Mouse (Mus musculus) hindbrain, embryonic 14.5 days (tissue): ENCODE measurements at regions not wholly inside any gene's neighbourhood (a gene's known extent, or its start where the extent isn't known, plus 50 kb on each side); places are given as distances from the start of the nearest gene placed in this dataset.

Experiments used
- ATAC-seq: fragments of 200-750 bp; cut with Nextera tagmentation; 2 replicates; pipeline ENCODE4 v1.8.0; 2017; ENCODE audit warnings: moderate number of reproducible peaks, mild to moderate bottlenecking, moderate TSS enrichment, moderate library complexity; ENCODE audit not compliant: low FRiP score
- DNase-seq: peaks from one replicate; pipeline ENCODE4 v3.0.0-alpha.2; 2015; ENCODE audit warnings: low spot score
- H3K27ac ChIP-seq: fragments of 300-500 bp; sonication (generic); 2 replicates; pipeline ENCODE4 v1.5.1; 2014; ENCODE audit warnings: mild to moderate bottlenecking, moderate library complexity
- H3K27me3 ChIP-seq: fragments of 300-500 bp; sonication (generic); 2 replicates; pipeline ENCODE4 v1.6.1; 2014; ENCODE audit warnings: mild to moderate bottlenecking, low read length, mixed read lengths; ENCODE audit not compliant: control insufficient read depth, insufficient read depth
- H3K36me3 ChIP-seq: fragments of 300-500 bp; sonication (generic); replicated peaks from 2 replicates; pipeline ENCODE4 v1.6.1; 2014; ENCODE audit not compliant: control insufficient read depth, insufficient read depth
- H3K4me1 ChIP-seq: fragments of 300-500 bp; sonication (generic); replicated peaks from 2 replicates; pipeline ENCODE4 v1.6.1; 2014; ENCODE audit warnings: antibody characterized with exemption, low read length, mixed read lengths; ENCODE audit not compliant: control insufficient read depth, insufficient read depth
- H3K4me2 ChIP-seq: fragments of 300-500 bp; sonication (generic); replicated peaks from 2 replicates; pipeline ENCODE4 v1.6.1; 2014; ENCODE audit warnings: mild to moderate bottlenecking, moderate library complexity
- H3K4me3 ChIP-seq: fragments of 300-500 bp; sonication (generic); replicated peaks from 2 replicates; pipeline ENCODE4 v1.5.1; 2014; ENCODE audit warnings: mild to moderate bottlenecking, low read length
- H3K9ac ChIP-seq: fragments of 300-500 bp; sonication (generic); 2 replicates; pipeline ENCODE4 v1.6.1; 2014
- H3K9me3 ChIP-seq: fragments of 300-500 bp; sonication (generic); 2 replicates; pipeline ENCODE4 v1.6.1; 2016; ENCODE audit warnings: low read length; ENCODE audit not compliant: control insufficient read depth
- WGBS: fragments of 180-500 bp; shearing (Covaris S2); extraction: QIAGEN DNeasy Blood & Tissue Kit; methylation state at CpG from one replicate; pipeline ENCODE4 v1.1.7; 2014; 5-methylcytosine and 5-hydroxymethylcytosine counted together

DNA sequence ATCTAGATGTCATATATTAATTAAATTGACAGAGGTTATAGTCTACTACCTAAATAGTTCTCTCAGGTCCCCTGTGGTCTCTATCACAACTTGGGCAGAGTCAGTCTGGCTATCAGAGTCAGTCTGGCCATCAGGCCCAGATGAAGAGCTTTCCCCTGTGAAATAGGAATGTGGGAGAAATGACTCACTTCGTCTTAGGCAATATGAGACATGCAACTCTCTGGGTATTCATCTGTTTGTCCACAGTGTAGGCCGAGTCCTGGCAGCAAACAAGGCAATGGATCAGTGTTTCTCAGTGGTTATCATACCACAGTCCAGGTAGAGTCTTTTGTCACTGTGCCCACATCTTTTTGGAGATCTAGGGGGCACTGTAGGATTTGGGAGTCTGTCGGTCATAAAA lies 156.0 kb downstream of the Gm10260 start:
- Histone ChIP-seq H3K4me2 (no peak overlapping the region), H3K27me3 (no peaks in the 10 kb centered on the region), H3K27ac (no peak overlapping the region), H3K9me3 (no peaks in the 10 kb centered on the region), H3K4me1 (0 out of 2 replicates have a peak, but pooled peaks cover 5% of the 10 kb centered on the region), H3K9ac (no peak overlapping the region), H3K4me3 (no peak overlapping the region), H3K36me3 (no peaks in the 10 kb centered on the region)
- DNase-seq (no peak), ATAC-seq (no peak)
- WGBS: 90% methylated on average over 3 of the region's 3 CpGs

DNA sequence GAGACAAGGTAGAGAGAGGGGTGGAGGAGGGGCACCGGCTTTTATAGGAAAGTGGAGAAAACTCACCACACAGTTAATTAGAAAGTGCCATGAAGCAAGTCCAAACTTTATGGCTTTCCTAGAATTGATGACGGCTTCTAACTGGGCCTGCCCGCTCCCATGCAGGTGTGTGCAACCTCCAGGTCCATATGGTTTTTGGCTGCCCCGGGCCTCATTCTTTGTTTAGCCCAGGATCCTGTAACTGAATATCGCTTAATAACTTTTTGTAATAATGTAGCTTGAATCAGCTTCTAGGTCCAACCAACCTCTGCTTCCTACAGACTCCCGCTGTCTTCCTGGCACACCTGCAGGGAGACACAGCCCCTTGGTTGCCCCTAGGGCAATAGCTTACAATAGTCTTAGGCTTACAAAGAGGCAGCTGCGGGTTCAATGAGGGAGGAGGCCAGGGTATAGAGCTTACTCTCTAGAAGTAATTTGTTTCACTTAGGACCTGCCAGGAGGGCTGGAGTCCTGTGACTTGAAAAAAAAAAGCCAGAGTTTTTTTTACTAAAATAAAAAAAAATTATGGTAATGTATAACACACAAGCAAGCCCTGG lies 159.2 kb downstream of the Gm10260 start:
- no peak overlapping the region for H3K4me3 ChIP-seq
- no peak overlapping the region for H3K27ac ChIP-seq
- no peaks in the 10 kb centered on the region for H3K36me3 ChIP-seq
- H3K9me3 ChIP-seq: no peaks in the 10 kb centered on the region
- ATAC-seq (no peak), DNase-seq (no peak)
- 0 out of 2 replicates have a peak, but pooled peaks cover 5% of the 10 kb centered on the region for H3K4me1 ChIP-seq
- H3K4me2 ChIP-seq: no peak overlapping the region
- H3K27me3 ChIP-seq: no peaks in the 10 kb centered on the region
- 74% methylated on average over 7 of the region's 7 CpGs for WGBS
- H3K9ac ChIP-seq: no peak overlapping the region

DNA sequence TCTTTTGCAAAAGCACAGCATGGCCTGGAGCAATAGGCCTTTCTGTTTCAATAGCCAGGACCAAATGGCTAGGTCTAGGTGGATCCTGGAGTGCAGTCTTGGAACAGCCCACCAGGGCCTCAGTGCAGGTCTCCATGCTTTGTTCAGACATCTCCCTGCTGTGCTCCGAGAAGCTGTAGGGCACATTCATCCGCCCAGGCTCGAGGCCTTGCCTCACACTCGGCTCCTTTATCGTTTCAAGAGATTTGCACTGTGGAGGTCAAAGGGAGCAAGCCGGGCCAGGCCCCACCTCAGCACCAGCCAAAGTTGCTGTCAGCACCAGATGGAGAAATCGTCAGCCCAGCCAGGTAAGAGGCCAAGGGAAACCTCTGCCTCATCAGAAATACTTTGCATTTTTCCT lies 160.3 kb downstream of the Gm10260 start:
- ATAC-seq: no peak
- Histone ChIP-seq H3K36me3 (no peaks in the 10 kb centered on the region), H3K4me3 (no peak overlapping the region), H3K27me3 (no peaks in the 10 kb centered on the region), H3K9ac (no peak overlapping the region), H3K27ac (no peak overlapping the region), H3K4me1 (0 out of 2 replicates have a peak, but pooled peaks cover 5% of the 10 kb centered on the region), H3K4me2 (no peak overlapping the region), H3K9me3 (no peaks in the 10 kb centered on the region)
- 75% methylated on average over 7 of the region's 7 CpGs for whole genome bisulfite sequencing
- DNase-seq: no peak

- no peak for ATAC-seq
- H3K27ac ChIP-seq: no peak overlapping the region
Observed at GRCm38 (mm10) chr13:97598507-97599431, 161.7 kb downstream of the Gm10260 start.

DNA sequence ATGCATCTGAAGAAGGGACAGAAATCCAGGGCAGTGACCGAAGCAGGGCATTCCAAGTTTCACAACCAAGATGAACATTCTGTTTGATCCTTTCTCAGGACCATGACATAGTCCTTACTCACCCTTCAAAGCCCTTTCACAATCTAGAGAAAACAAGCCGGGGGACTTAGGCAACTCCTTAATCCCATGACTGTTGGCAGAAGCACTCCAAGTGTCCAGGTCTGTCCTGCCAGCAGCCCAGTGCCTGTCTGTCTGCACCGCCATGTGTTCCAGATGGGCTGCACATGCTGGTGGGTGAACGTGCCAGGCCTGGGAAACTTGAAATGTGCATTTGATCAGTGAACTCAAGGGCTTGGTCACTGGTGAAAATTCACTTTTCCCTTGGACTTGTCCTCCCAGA lies 165.6 kb downstream of the Gm10260 start:
- no peak for DNase-seq
- H3K4me3 ChIP-seq: no peak overlapping the region
- H3K4me2 ChIP-seq: no peak overlapping the region
- no peaks in the 10 kb centered on the region for H3K27me3 ChIP-seq
- no peaks in the 10 kb centered on the region for H3K9me3 ChIP-seq
- H3K36me3 ChIP-seq: no peaks in the 10 kb centered on the region
- WGBS: 93% methylated on average over 4 of the region's 4 CpGs
- H3K9ac ChIP-seq: no peak overlapping the region
- no peak overlapping the region for H3K27ac ChIP-seq
- no peak for ATAC-seq
- no peaks in the 10 kb centered on the region for H3K4me1 ChIP-seq

More at GRCm38 (mm10) chr13:97598507-97599431, 161.7 kb downstream of the Gm10260 start:
- Histone ChIP-seq H3K4me1 (0 out of 2 replicates have a peak, but pooled peaks cover 5% of the 10 kb centered on the region), H3K4me2 (no peak overlapping the region), H3K4me3 (no peak overlapping the region), H3K36me3 (no peaks in the 10 kb centered on the region), H3K9ac (no peak overlapping the region), H3K9me3 (no peaks in the 10 kb centered on the region), H3K27me3 (no peaks in the 10 kb centered on the region)
- WGBS: 75% methylated on average over 15 of the region's 15 CpGs
- DNase-seq: no peak

GRCm38 (mm10) chr13:97589626-97590025 lies 170.8 kb downstream of the Gm10260 start:
- 79% methylated on average over 8 of the region's 8 CpGs for WGBS
- H3K4me2 ChIP-seq: no peak overlapping the region
- no peaks in the 10 kb centered on the region for H3K27me3 ChIP-seq
- no peaks in the 10 kb centered on the region for H3K4me1 ChIP-seq
- no peak overlapping the region for H3K4me3 ChIP-seq
- no peak overlapping the region for H3K9ac ChIP-seq
- H3K36me3 ChIP-seq: no peaks in the 10 kb centered on the region
- no peak overlapping the region for H3K27ac ChIP-seq
- DNase-seq (no peak), ATAC-seq (no peak)
- H3K9me3 ChIP-seq: no peaks in the 10 kb centered on the region

DNA sequence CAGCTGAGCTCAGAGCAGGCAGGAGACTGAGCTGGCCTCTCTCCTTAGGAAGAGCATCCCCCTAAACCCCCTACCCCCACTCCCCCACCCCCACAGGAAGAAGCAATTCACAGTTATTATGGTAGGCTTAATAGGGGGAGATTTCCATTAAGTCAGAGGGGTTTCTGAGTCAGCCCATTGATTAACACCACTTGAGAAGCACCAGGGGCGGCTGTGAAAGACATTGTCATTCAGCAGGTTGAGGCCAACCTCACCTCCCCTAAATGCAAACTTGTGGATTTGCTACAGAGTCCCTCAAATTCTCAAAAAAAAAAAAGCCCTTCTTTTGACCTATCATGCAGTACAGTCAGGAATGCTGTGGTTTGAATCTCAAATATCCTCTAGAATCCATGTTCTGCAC lies 172.3 kb downstream of the Gm10260 start:
- 36% methylated on average over 1 of the region's 1 CpGs for WGBS
- Histone ChIP-seq H3K9me3 (no peaks in the 10 kb centered on the region), H3K4me2 (no peak overlapping the region), H3K27me3 (no peaks in the 10 kb centered on the region), H3K36me3 (no peaks in the 10 kb centered on the region), H3K4me3 (no peak overlapping the region), H3K27ac (no peak overlapping the region), H3K4me1 (no peaks in the 10 kb centered on the region), H3K9ac (no peak overlapping the region)
- ATAC-seq: no peak
- no peak for DNase-seq

DNA sequence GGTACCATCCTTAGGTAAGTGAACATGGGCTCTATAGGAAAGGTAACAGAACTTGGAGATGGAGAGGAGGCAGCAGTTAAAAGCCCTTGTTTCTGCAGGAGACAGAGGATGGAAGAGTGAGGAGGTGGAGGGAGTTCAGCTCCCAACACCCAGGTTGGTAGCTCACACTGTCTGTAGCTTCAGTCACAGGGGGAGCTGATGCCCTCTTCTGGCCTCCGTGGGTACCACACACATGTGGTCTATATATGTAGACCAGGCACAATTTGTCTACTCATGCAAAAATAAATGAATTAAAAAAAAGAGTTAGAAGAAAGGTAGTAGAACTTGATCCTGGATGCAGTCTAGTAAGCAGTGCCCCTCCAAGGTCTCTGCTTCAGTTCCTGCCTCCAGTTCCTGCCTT lies 173.3 kb downstream of the Gm10260 start:
- ATAC-seq (no peak), DNase-seq (no peak)
- 84% methylated on average over 1 of the region's 1 CpGs for WGBS
- Histone ChIP-seq H3K9ac (no peak overlapping the region), H3K27ac (no peak overlapping the region), H3K36me3 (no peaks in the 10 kb centered on the region), H3K4me1 (no peaks in the 10 kb centered on the region), H3K4me3 (no peak overlapping the region), H3K9me3 (no peaks in the 10 kb centered on the region), H3K4me2 (no peak overlapping the region), H3K27me3 (no peaks in the 10 kb centered on the region)

DNA sequence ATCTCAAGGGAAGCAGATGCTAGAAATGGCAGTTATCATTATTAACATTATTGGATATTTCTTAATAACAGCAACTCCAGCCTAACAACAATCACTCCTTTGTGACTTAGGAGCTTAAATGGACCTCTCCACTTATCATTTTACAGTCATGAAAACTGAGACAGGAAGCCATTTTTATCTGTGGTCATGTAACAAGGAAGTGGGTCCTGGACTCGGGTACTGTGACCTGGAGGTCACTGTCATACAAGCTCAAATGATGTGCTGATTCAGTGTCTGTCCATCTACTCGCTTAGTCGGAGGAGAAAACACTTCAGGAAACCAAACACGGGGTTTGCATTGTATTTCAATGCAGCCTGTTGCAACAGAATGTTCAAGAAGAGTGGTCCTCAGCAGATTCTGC lies 176.4 kb downstream of the Gm10260 start:
- Histone ChIP-seq H3K9ac (no peak overlapping the region), H3K27me3 (no peaks in the 10 kb centered on the region), H3K27ac (no peak overlapping the region), H3K4me2 (no peak overlapping the region), H3K9me3 (no peaks in the 10 kb centered on the region), H3K36me3 (no peaks in the 10 kb centered on the region), H3K4me3 (no peak overlapping the region), H3K4me1 (no peaks in the 10 kb centered on the region)
- DNase-seq: no peak
- ATAC-seq: no peak
- 81% methylated on average over 4 of the region's 4 CpGs for WGBS
